Mouse (Mus musculus) cerebellum, adult 2 months (tissue): ENCODE data around the gene Iqce.

Experiments used
- CTCF ChIP-seq: fragments of 200-500 bp; IDR thresholded peaks from 2 replicates; pipeline ENCODE4 v1.5.1; 2011; ENCODE audit warnings: low read depth, mild to moderate bottlenecking, control low read depth, low read length, moderate library complexity, borderline replicate concordance; ENCODE audit not compliant: insufficient read depth
- POLR2A ChIP-seq: fragments of 200-500 bp; IDR thresholded peaks from 2 replicates; pipeline ENCODE4 v1.6.1; 2011; ENCODE audit warnings: low read length, control low read depth, borderline replicate concordance; ENCODE audit not compliant: insufficient read depth

DNA sequence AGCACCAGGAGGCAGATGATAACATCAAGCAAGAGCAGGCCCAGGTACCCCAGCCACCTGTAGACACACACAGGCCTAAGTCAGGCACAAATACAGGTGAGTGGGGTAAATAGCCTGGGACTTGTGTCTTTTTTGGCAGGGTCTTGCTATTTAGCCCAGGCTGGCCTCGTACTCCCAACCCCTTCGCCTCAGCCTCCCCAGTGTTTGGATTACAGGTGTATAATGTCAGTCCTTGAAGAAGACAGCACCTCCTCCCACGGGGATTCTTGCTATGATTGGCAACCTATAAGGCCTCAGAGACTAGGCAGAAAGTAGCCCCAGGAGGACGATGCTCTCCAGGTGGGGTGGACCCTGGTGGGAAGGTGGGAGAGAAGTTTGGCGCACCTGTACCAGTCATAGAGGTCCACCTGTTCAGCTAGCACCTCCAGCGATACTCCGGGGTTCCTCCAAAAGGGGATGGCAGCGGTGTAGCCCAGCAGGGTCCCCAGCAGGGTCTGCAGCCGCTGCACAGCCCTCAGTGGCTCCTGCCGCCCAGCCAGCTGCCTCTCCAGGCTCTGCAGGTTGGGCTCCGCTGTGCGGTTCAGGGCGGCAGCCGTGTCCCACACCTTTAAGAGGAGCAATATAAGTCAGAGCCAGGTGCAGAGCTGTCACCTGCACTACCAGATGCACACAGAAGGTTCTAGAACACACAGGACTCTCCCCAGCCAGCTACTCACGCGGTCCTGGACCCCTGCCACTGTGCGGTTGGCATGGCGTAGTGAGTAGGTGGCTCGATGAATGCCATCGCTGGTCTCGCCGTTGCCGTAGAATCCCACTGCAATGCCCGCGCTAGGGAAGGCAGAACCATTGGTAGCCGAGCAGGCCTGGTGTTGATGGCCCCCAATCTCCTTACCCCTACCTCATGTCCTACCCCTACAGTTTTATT is 67.1 kb downstream of the Iqce start:
- TF ChIP-seq POLR2A (no peak), CTCF (no peak)
